Mouse (Mus musculus) forebrain, embryonic 16.5 days (tissue): ENCODE data around the gene Car14. TPM values are rescaled to one million over a fixed set of nuclear protein-coding genes. Genes with fewer than 3 reads are reported as not detected.
A peak's percentile ranks its signal among the peaks of the same experiment; 100 is the strongest.

ENCODE experiments used
- ATAC-seq: fragments of 200-750 bp; cut with Nextera tagmentation; 2 replicates; pipeline ENCODE4 v1.8.0; 2017; ENCODE audit warnings: mild to moderate bottlenecking, moderate library complexity
- H3K27ac ChIP-seq: fragments of 300-500 bp; sonication (generic); 2 replicates; pipeline ENCODE4 v1.5.1; 2014; ENCODE audit warnings: low read length, control low read depth
- H3K27me3 ChIP-seq: fragments of 300-500 bp; sonication (generic); replicated peaks from 2 replicates; pipeline ENCODE4 v1.6.1; 2014; ENCODE audit warnings: low read length; ENCODE audit not compliant: control insufficient read depth, insufficient read depth
- H3K36me3 ChIP-seq: fragments of 300-500 bp; sonication (generic); 2 replicates; pipeline ENCODE4 v1.6.1; 2014; ENCODE audit not compliant: control insufficient read depth, insufficient read depth
- H3K4me1 ChIP-seq: fragments of 300-500 bp; sonication (generic); replicated peaks from 2 replicates; pipeline ENCODE4 v1.6.1; 2014; ENCODE audit warnings: low read length; ENCODE audit not compliant: control insufficient read depth, insufficient read depth
- H3K4me2 ChIP-seq: fragments of 300-500 bp; sonication (generic); 2 replicates; pipeline ENCODE4 v1.6.1; 2014; ENCODE audit warnings: mild to moderate bottlenecking, low read length, control low read depth
- H3K4me3 ChIP-seq: fragments of 300-500 bp; sonication (generic); replicated peaks from 2 replicates; pipeline ENCODE4 v1.5.1; 2014; ENCODE audit warnings: mild to moderate bottlenecking, low read length, control low read depth
- H3K9ac ChIP-seq: fragments of 300-500 bp; sonication (generic); replicated peaks from 2 replicates; pipeline ENCODE4 v1.6.1; 2014; ENCODE audit warnings: low read depth, low read length, control low read depth
- H3K9me3 ChIP-seq: fragments of 300-500 bp; sonication (generic); 2 replicates; pipeline ENCODE4 v1.6.1; 2016; ENCODE audit warnings: low read length; ENCODE audit not compliant: control insufficient read depth
- WGBS: fragments of 180-500 bp; shearing (Covaris S2); extraction: QIAGEN DNeasy Blood & Tissue Kit; methylation state at CpG from one replicate; pipeline ENCODE4 v1.1.7; 2014; 5-methylcytosine and 5-hydroxymethylcytosine counted together
- polyA plus RNA-seq: library from polyadenylated mRNA; unstranded; fragments of >200 nt; fragmentation: Nextera tagmentation; extraction: Ambion mirVana; gene quantifications from 2 replicates; pipeline ENCODE4 v1.2.1, GENCODE M21; 2015

Car14 gene
- polyA plus RNA-seq, 1 experiment from 2014 or later, result 9.4 TPM

- H3K9ac ChIP-seq, result no peak overlapping the region
- H3K36me3 ChIP-seq, result no peaks in the 10 kb centered on the region
- peaks cover 5% of the 10 kb centered on the region for H3K4me1 ChIP-seq
- H3K4me3 ChIP-seq, result no peak overlapping the region
- H3K4me2 ChIP-seq, result no peak overlapping the region
- H3K9me3 ChIP-seq, result no peaks in the 10 kb centered on the region
- H3K27me3 ChIP-seq, result 0 out of 2 replicates have a peak, but pooled peaks cover 3% of the 10 kb centered on the region
- ATAC-seq, result no peak
- 83% methylated on average over 4 of the region's 4 CpGs for WGBS
- no peak overlapping the region for H3K27ac ChIP-seq
Measured at GRCm38 (mm10) chr3:95887596-95887995, 16.9 kb downstream of the Car14 start.

DNA sequence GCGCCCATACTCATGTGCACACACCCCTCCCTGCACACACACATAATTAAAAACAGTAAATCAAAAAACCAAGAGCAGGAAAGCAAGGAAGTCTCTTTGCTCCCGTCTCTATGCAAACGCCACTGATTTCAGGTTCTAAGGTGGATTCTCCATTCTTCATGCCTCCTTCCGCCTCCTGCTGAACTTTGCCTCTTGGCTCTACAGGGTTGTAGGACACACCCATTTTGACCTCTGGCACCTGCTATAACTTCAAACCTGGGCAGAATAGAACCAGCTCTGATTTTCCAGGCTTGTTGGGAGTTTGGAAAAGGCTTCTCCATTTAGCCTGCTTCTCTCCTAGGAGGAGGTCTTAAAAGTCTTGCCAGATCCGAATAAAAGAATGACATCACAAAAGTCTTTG is 20.1 kb downstream of the Car14 start:
- Histone ChIP-seq H3K36me3 (no peaks in the 10 kb centered on the region), H3K27ac (no peak overlapping the region), H3K9me3 (no peaks in the 10 kb centered on the region), H3K9ac (no peak overlapping the region), H3K4me1 (peaks cover 10% of the 10 kb centered on the region), H3K27me3 (0 out of 2 replicates have a peak, but pooled peaks cover 3% of the 10 kb centered on the region), H3K4me3 (no peak overlapping the region), H3K4me2 (no peak overlapping the region)
- WGBS, result 86% methylated on average over 5 of the region's 5 CpGs
- no peak for ATAC-seq

- peaks cover 10% of the 10 kb centered on the region for H3K4me1 ChIP-seq
- H3K9me3 ChIP-seq, result no peaks in the 10 kb centered on the region
- 3% methylated on average over 24 of the region's 24 CpGs for WGBS
- 0 out of 2 replicates have a peak, but pooled peaks cover 3% of the 10 kb centered on the region for H3K27me3 ChIP-seq
- H3K9ac ChIP-seq, result peak overlapping the region; percentile 38; the same call in 1 of the 2 replicates
- no peaks in the 10 kb centered on the region for H3K36me3 ChIP-seq
- H3K27ac ChIP-seq, result no peak overlapping the region
- ATAC-seq, result no peak
- H3K4me3 ChIP-seq, result peak overlapping the region; percentile 55
- H3K4me2 ChIP-seq, result peak overlapping the region; percentile 100
Measured at GRCm38 (mm10) chr3:95882816-95883425, 21.6 kb downstream of the Car14 start.

- Histone ChIP-seq H3K4me3 (peak within 1 kb of the TSS; percentile 55), H3K9ac (peak within 1 kb of the TSS; percentile 56), H3K27me3 (0 out of 2 replicates have a peak, but pooled peaks cover 3% of the 10 kb centered on the region), H3K4me2 (peak within 1 kb of the TSS; percentile 100), H3K36me3 (no peaks in the 10 kb centered on the region), H3K9me3 (no peaks in the 10 kb centered on the region), H3K4me1 (peaks cover 10% of the 10 kb centered on the region), H3K27ac (no peak within 1 kb of the TSS)
- under 1% methylated on average over 66 of the region's 66 CpGs for WGBS
- ATAC-seq, result peak; percentile 100
Measured at GRCm38 (mm10) chr3:95881979-95882815, 22.3 kb downstream of the Car14 start, which contains the start of gene Ciart. TSS of gene Ciart (minus strand) at chr3:95882251.

DNA sequence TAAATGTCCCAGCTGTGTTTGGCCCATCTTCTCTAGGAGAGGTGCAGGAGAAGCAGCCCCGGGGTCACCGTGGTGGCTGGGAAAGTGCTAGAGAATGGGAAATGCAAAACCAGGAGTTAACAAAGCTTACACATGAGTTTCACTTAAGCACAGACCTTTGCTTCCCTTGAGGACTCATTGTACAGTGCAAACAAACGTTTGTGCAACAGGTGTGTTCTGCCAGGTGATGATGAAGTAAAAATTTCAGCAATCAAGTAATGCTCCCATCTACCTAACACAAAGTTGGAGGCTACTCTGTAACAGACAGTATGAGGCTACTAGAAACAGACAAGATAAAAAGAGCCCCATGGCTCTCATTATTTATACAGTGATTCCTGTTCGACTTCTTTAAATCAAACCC is 25.4 kb downstream of the Car14 start:
- ATAC-seq, result no peak
- Histone ChIP-seq H3K9me3 (no peaks in the 10 kb centered on the region), H3K27ac (no peak overlapping the region), H3K9ac (no peak overlapping the region), H3K27me3 (0 out of 2 replicates have a peak, but pooled peaks cover 3% of the 10 kb centered on the region), H3K4me2 (no peak overlapping the region), H3K36me3 (no peaks in the 10 kb centered on the region), H3K4me1 (peaks cover 10% of the 10 kb centered on the region), H3K4me3 (no peak overlapping the region)
- 89% methylated on average over 4 of the region's 4 CpGs for WGBS

GRCm38 (mm10) chr3:95872048-95872447 is 32.4 kb downstream of the Car14 start:
- Histone ChIP-seq H3K9ac (peak overlapping the region; percentile 33; the same call in 1 of the 2 replicates), H3K9me3 (no peaks in the 10 kb centered on the region), H3K4me2 (peak overlapping the region; percentile 77), H3K27me3 (no peaks in the 10 kb centered on the region), H3K27ac (no peak overlapping the region), H3K4me1 (peaks cover 14% of the 10 kb centered on the region), H3K36me3 (no peaks in the 10 kb centered on the region; the same call in 1 of the 2 replicates), H3K4me3 (peak overlapping the region; percentile 79)
- ATAC-seq, result no peak
- 76% methylated on average over 7 of the region's 7 CpGs for WGBS

DNA sequence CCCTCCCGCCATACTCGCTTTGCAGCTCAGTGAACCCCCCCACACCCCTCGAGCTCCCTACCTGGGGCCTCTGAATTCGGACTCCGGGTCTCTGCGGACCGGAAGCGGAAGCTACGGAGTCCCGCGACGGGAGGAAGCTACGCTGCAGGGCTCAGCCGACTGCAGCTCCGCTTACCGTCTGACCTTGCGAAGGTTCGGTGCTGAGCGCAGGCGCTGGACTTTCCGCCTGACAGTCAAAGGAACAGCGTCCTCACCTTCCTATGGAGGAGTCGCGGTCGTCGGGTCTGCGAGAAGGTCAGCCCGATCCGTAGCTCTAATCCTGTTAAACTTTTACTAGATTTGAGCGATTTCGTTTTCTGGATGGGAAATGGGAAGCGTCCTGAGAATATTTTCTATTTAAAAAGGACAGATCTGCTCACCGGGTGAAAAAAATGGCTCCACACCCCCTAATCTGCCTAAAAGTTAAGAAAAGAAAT is 33.1 kb downstream of the Car14 start, which contains the start of gene Mrps21:
Gene Mrps21, minus strand, starts transcription at position 128 of the 476 bp plus-strand sequence.
- H3K4me3 ChIP-seq, result peak within 1 kb of the TSS; percentile 79
- H3K9ac ChIP-seq, result peak within 1 kb of the TSS; percentile 73
- H3K36me3 ChIP-seq, result no peaks in the 10 kb centered on the region; the same call in 1 of the 2 replicates
- peak within 1 kb of the TSS; percentile 77 for H3K4me2 ChIP-seq
- WGBS, result under 1% methylated on average over 33 of the region's 33 CpGs
- no peaks in the 10 kb centered on the region for H3K9me3 ChIP-seq
- H3K27ac ChIP-seq, result peak within 1 kb of the TSS; percentile 70
- H3K4me1 ChIP-seq, result peaks cover 14% of the 10 kb centered on the region
- peak; percentile 94 for ATAC-seq
- H3K27me3 ChIP-seq, result no peaks in the 10 kb centered on the region

DNA sequence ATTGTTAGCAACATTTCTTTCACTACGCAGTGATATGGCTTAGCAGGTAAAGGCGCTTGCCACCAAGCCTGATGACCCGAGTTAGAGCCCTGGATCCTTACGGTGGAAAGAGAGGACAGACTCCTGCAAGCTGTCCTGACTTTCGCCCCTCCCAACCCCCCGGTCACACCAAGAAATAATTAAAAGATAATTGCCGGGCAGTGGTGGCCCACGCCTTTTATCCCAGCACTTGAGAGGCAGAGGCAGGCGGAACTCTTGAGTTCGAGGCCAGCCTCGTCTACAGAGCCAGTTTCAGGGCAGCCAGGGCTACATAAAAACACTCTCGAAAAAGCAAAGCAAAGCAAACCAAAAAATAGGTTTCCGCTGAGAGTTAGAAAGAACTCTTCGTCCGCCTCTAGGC is 33.5 kb downstream of the Car14 start:
- peak; percentile 39 for ATAC-seq
- peaks cover 14% of the 10 kb centered on the region for H3K4me1 ChIP-seq
- H3K9me3 ChIP-seq, result no peaks in the 10 kb centered on the region
- H3K27ac ChIP-seq, result no peak overlapping the region; the same call in 1 of the 2 replicates
- no peaks in the 10 kb centered on the region for H3K27me3 ChIP-seq
- H3K4me2 ChIP-seq, result peak overlapping the region; percentile 77
- no peaks in the 10 kb centered on the region; the same call in 1 of the 2 replicates for H3K36me3 ChIP-seq
- H3K4me3 ChIP-seq, result peak overlapping the region; percentile 79
- WGBS, result 7% methylated on average over 15 of the region's 15 CpGs
- H3K9ac ChIP-seq, result peak overlapping the region; percentile 73

DNA sequence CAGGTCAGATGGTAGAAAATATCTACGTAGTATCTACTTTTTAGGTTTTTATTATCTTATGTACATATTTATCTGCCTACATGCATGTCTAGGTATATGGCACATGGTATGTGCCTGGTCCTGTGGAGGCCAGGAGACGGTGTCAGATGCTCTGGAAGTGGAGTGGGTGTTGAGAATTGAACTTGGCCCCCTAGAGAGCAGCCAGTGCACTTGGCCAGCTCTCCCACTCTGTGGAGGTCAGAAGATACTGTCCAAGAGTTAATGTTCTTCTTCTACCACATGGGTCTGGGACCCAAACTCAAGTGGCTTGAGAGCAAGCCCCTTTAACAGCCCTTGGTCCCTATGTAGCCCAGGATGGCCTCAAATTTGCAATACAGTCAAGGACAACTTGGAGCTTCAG is 37.1 kb downstream of the Car14 start:
- WGBS, result 95% methylated on average over 2 of the region's 2 CpGs
- peaks cover 13% of the 10 kb centered on the region for H3K4me1 ChIP-seq
- H3K9ac ChIP-seq, result no peak overlapping the region
- no peak overlapping the region for H3K4me2 ChIP-seq
- no peak for ATAC-seq
- no peak overlapping the region for H3K4me3 ChIP-seq
- H3K27me3 ChIP-seq, result no peaks in the 10 kb centered on the region
- no peaks in the 10 kb centered on the region for H3K9me3 ChIP-seq
- no peak overlapping the region for H3K27ac ChIP-seq
- H3K36me3 ChIP-seq, result peaks cover 3% of the 10 kb centered on the region
